Mouse (Mus musculus) kidney, adult 2 months (tissue): Measurements from ENCODE around the gene Klk9.

Experiments
- CTCF ChIP-seq: fragments of 200-500 bp; conservative IDR thresholded peaks from 2 replicates; pipeline ENCODE4 v1.5.1; 2011; ENCODE audit warnings: low read depth, mild to moderate bottlenecking, control low read depth, low read length, moderate library complexity, mixed read lengths; ENCODE audit not compliant: insufficient read depth, insufficient read length
- POLR2A ChIP-seq: fragments of 200-500 bp; IDR thresholded peaks from one replicate; pipeline ENCODE4 v1.6.1; 2011; ENCODE audit warnings: low read depth, low read length, control low read depth

DNA sequence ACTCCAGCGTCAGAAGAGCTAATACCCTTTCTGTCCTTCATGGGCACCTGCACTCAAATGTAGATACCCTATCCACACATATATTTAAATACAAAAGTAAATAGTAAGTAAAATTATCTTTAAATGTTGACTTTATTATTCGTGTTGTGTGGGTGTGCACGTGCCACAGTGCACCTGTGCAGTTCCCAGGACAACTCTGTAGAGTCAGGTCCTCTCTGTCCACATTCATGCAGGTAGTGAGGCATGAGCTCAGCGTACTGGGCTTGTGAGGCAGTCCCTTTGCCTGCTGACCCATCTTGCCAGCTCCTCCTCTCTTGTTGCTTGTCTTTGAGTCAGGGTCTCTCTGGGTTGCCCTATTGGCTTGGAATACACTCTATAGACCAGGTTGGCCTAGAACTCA is 36.0 kb downstream of the Klk9 start:
- TF ChIP-seq POLR2A (no peak), CTCF (no peak)
